Mouse (Mus musculus): ENCODE data around the gene Xpo5.
A peak's percentile ranks its signal among the peaks of the same experiment; 100 is the strongest.

- TF ChIP-seq CTCF (IDR thresholded peaks at IDR 0.05; ENCODE audit: control insufficient read depth, insufficient read depth, low read length) (no peak), POLR2A (IDR thresholded peaks at IDR 0.05; ENCODE audit: borderline replicate concordance, control insufficient read depth, low read depth, low read length) (peak; percentile 45; the same call in 1 of the 2 replicates)
Measured at GRCm38 (mm10) chr17:46282483-46283123, 80.0 kb downstream of the Xpo5 start, which contains the start of gene Tjap1.

Data from bone marrow, adult 2 months (tissue).